Mouse (Mus musculus) bone marrow, adult 2 months (tissue): ENCODE measurements around the gene Rnaseh2c.

Experiments
- CTCF ChIP-seq: fragments of 200-500 bp; IDR thresholded peaks from 2 replicates; pipeline ENCODE4 v1.5.1; 2011; ENCODE audit warnings: low read length, control low read depth; ENCODE audit not compliant: control insufficient read depth, insufficient read depth
- POLR2A ChIP-seq: fragments of 200-500 bp; IDR thresholded peaks from 2 replicates; pipeline ENCODE4 v1.6.1; 2011; ENCODE audit warnings: low read depth, mild to moderate bottlenecking, control low read depth, low read length, borderline replicate concordance; ENCODE audit not compliant: control insufficient read depth

GRCm38 (mm10) chr19:5566316-5566715, 35.4 kb upstream of the Rnaseh2c start:
- TF ChIP-seq CTCF (no peak), POLR2A (no peak)
